Comparison of ENCODE assay signal across 16 mouse cellular contexts in genomic region chr4:40156582-40157499, GRCm38 (mm10). TPM values are rescaled to one million over a fixed set of nuclear protein-coding genes. Genes with fewer than 3 reads are reported as not detected.
DNase-seq lines count a peak whose midpoint lies in the region; ATAC-seq and TF ChIP-seq lines count a peak whose summit lies in the region.
"Had no signal": no experiment of that assay in that cellular context is flagged by ENCODE, and none has a peak within 500 bp of the region (broad histone marks: within the 10 kb centered on the region; RNA-seq: fewer than 3 reads in every experiment).

No protein-coding gene starts in this region.

- intact Hi-C loops in gastrocnemius, adult 2 months (cut with DNase I): no loop called here

- H3K4me1 ChIP-seq in lung, embryonic 16.5 days (replicated peaks; ENCODE audit: control insufficient read depth, insufficient read depth, low read length): peaks cover 29% of the 10 kb centered on the region
- peaks cover 0 to 16% of the 10 kb centered on the region in 2 experiments; a peak in 3 of 4 replicates for H3K4me1 ChIP-seq in liver, embryonic 14.5 days (replicated peaks; ENCODE audit: control insufficient read depth in 2 of 2, insufficient read depth in 2 of 2, low read length in 1 of 2)
- H3K4me1 ChIP-seq in hindbrain, embryonic 10.5 days (replicated peaks): no peaks in the 10 kb centered on the region
- H3K4me1 ChIP-seq: forebrain, embryonic 15.5 days had no signal

- 42% methylated on average over 18 of the region's 18 CpGs for WGBS in lung, embryonic 16.5 days
- WGBS in liver, embryonic 14.5 days (ENCODE audit: insufficient replicate concordance): 66% methylated on average over 18 of the region's 18 CpGs
- WGBS in hindbrain, embryonic 10.5 days: 84% methylated on average over 18 of the region's 18 CpGs

- H3K36me3 ChIP-seq in lung, embryonic 16.5 days (ENCODE audit: control insufficient read depth, insufficient read depth, low read length): no peaks in the 10 kb centered on the region
- H3K36me3 ChIP-seq in liver, embryonic 14.5 days (replicated peaks; ENCODE audit: control insufficient read depth, insufficient read depth, low read depth): no peaks in the 10 kb centered on the region
- peaks cover 21% of the 10 kb centered on the region for H3K36me3 ChIP-seq in hindbrain, embryonic 10.5 days
- H3K36me3 ChIP-seq: forebrain, embryonic 15.5 days; limb, embryonic 15.5 days had no signal

- no peaks in the 10 kb centered on the region for H3K27me3 ChIP-seq in lung, embryonic 16.5 days (ENCODE audit: control insufficient read depth, insufficient read depth, low read depth, low read length)
- H3K27me3 ChIP-seq in liver, embryonic 14.5 days (ENCODE audit: control insufficient read depth, insufficient read depth, low read length): no peaks in the 10 kb centered on the region
- no peaks in the 10 kb centered on the region for H3K27me3 ChIP-seq in hindbrain, embryonic 10.5 days (ENCODE audit: insufficient read depth, poor library complexity, severe bottlenecking)
- H3K27me3 ChIP-seq: forebrain, embryonic 15.5 days; heart, embryonic 13.5 days; limb, embryonic 15.5 days had no signal

- peak overlapping the region; percentile 9 for H3K27ac ChIP-seq in gastrocnemius, adult 2 months
- peak overlapping the region; percentile 58; the same call in 1 of the 2 replicates for H3K27ac ChIP-seq in lung, embryonic 16.5 days (ENCODE audit: low read length)
- no peak overlapping the region for H3K27ac ChIP-seq in liver, embryonic 14.5 days
- H3K27ac ChIP-seq in hindbrain, embryonic 10.5 days: no peak overlapping the region
- H3K27ac ChIP-seq: forebrain, embryonic 15.5 days; heart, embryonic 13.5 days; limb, embryonic 15.5 days had no signal

- no peak overlapping the region for H3K9ac ChIP-seq in lung, embryonic 16.5 days (ENCODE audit: low read length)
- no peak overlapping the region for H3K9ac ChIP-seq in liver, embryonic 14.5 days (replicated peaks)
- H3K9ac ChIP-seq: forebrain, embryonic 15.5 days; heart, embryonic 13.5 days; limb, embryonic 15.5 days had no signal

- no peak for DNase-seq in gastrocnemius, adult 2 months
- DNase-seq in gastrocnemius, postnatal 4 days (ENCODE audit: low spot score in 2 of 2): no peak
- no peak for DNase-seq in lung, postnatal 4 days
- no peak for DNase-seq in liver, embryonic 14.5 days (ENCODE audit: low read depth in 3 of 3, low spot score in 3 of 3)
- peak; percentile 36 for DNase-seq in yolk sac, embryonic 10.5 days (ENCODE audit: low spot score)
- no peak for DNase-seq in hindbrain, embryonic 10.5 days (ENCODE audit: low spot score)
- DNase-seq: cerebellum, adult 11-12 months; gastrocnemius, postnatal 14 days; right cerebral cortex, postnatal 4 days; thymus, postnatal 36 days had no signal

- no peak for TF ChIP-seq CTCF in gastrocnemius, adult 2 months (IDR thresholded peaks at IDR 0.05)
- TF ChIP-seq CTCF in liver, embryonic 14.5 days (IDR thresholded peaks at IDR 0.05; ENCODE audit: low read depth): no peak

- peaks cover 6% of the 10 kb centered on the region; the same call in 1 of the 2 replicates for H3K9me3 ChIP-seq in lung, embryonic 16.5 days (ENCODE audit: control insufficient read depth, low read length)
- H3K9me3 ChIP-seq in liver, embryonic 14.5 days (ENCODE audit: control insufficient read depth, low read length): no peaks in the 10 kb centered on the region
- H3K9me3 ChIP-seq in hindbrain, embryonic 10.5 days: peaks cover 8% of the 10 kb centered on the region
- H3K9me3 ChIP-seq: forebrain, embryonic 15.5 days; heart, embryonic 13.5 days; limb, embryonic 15.5 days had no signal

- H3K4me2 ChIP-seq in lung, embryonic 16.5 days (ENCODE audit: low read depth, low read length): peak overlapping the region; percentile 24
- no peak overlapping the region for H3K4me2 ChIP-seq in liver, embryonic 14.5 days (ENCODE audit: low read depth)
- H3K4me2 ChIP-seq: forebrain, embryonic 15.5 days; heart, embryonic 13.5 days; limb, embryonic 15.5 days; midbrain, embryonic 11.5 days had no signal

- no peak overlapping the region for H3K4me3 ChIP-seq in gastrocnemius, adult 2 months
- H3K4me3 ChIP-seq in lung, embryonic 16.5 days (ENCODE audit: low read length): no peak overlapping the region
- no peak overlapping the region for H3K4me3 ChIP-seq in liver, embryonic 14.5 days (ENCODE audit: insufficient read depth in 1 of 2, low read depth in 2 of 2, low read length in 2 of 2)
- H3K4me3 ChIP-seq in hindbrain, embryonic 10.5 days: no peak overlapping the region
- H3K4me3 ChIP-seq: forebrain, embryonic 15.5 days; heart, embryonic 13.5 days; limb, embryonic 15.5 days had no signal

- no peak for TF ChIP-seq EP300 in liver, embryonic 14.5 days (IDR thresholded peaks at IDR 0.05; ENCODE audit: low read depth)

- ATAC-seq in lung, embryonic 16.5 days (ENCODE audit: low read depth): peak; percentile 21
- 0 out of 2 replicates have a peak, but pooled peaks have one; percentile 13 for ATAC-seq in liver, embryonic 14.5 days (ENCODE audit: insufficient read depth)
- no peak for ATAC-seq in megakaryocyte progenitor cell, adult 5-6 weeks (replicated peaks; ENCODE audit: poor library complexity)
- ATAC-seq: forebrain, embryonic 15.5 days had no signal

RNA-seq across cellular contexts. Expression of gene Aco1, which starts 14.0 kb away (rescaled TPM):
- total RNA-seq in gastrocnemius, adult 2 months (2021): 10 to 100 TPM; 16.5 to 17.7 TPM
- 10 to 100 TPM; 37.8 to 42.7 TPM for total RNA-seq in gastrocnemius, postnatal 4 days (2021)
- 56.8 and 60.3 TPM in 2 replicates for polyA plus RNA-seq in lung, embryonic 16.5 days (2015; fragmentation: Nextera tagmentation; extraction: Ambion mirVana)
- polyA plus RNA-seq in liver, embryonic 14.5 days (2012; rRNA removed): 14.5 and 16.0 TPM in 2 replicates
- 21.0 and 23.9 TPM in 2 replicates for polyA plus RNA-seq in liver, embryonic 14.5 days (2014; fragmentation: Nextera tagmentation; extraction: Ambion mirVana)
- 15.4 and 19.2 TPM in 2 replicates for total RNA-seq in megakaryocyte progenitor cell, adult 5-6 weeks (2015)
- 18.5 and 21.0 TPM in 2 replicates for total RNA-seq in megakaryocyte progenitor cell, adult 5-6 weeks (2017)
- polyA plus RNA-seq in hindbrain, embryonic 10.5 days (2016; fragmentation: Nextera tagmentation; extraction: Ambion mirVana): 54.9 and 56.2 TPM in 2 replicates

Comparison
In these comparisons a context has a peak if more than half of its experiments do, and no peak if none do; other contexts are left out.
1. H3K27ac ChIP-seq: peak in gastrocnemius, adult 2 months (single experiment) and lung, embryonic 16.5 days (single experiment); none in liver, embryonic 14.5 days (single experiment) and hindbrain, embryonic 10.5 days (single experiment).